Mouse (Mus musculus) embryonic fibroblast, embryonic 13.5 days (primary cell): ENCODE data around the gene Gipc3.
A peak's percentile ranks its signal among the peaks of the same experiment; 100 is the strongest.

ENCODE experiments used
- CTCF ChIP-seq: IDR thresholded peaks from 2 replicates; pipeline ENCODE4 v1.5.1; 2011; ENCODE audit warnings: mild to moderate bottlenecking, control low read depth, low read length, moderate library complexity, borderline replicate concordance; ENCODE audit not compliant: insufficient read depth
- POLR2A ChIP-seq: IDR thresholded peaks from 2 replicates; pipeline ENCODE4 v1.6.1; 2011; ENCODE audit warnings: low read depth, mild to moderate bottlenecking, control low read depth, low read length, moderate library complexity

GRCm38 (mm10) chr10:81365073-81365472, 22.0 kb upstream of the Gipc3 start:
- peak; percentile 39; the same call in 1 of the 2 replicates for TF ChIP-seq POLR2A
- TF ChIP-seq CTCF = no peak
